Mouse (Mus musculus) retina, embryonic 14.5 days (tissue): ENCODE measurements at regions not wholly inside any gene's neighbourhood (a gene's known extent, or its start where the extent isn't known, plus 50 kb on each side); places are given as distances from the start of the nearest gene placed in this dataset.

Experiments
- DNase-seq: peaks from one replicate; pipeline ENCODE4 v3.0.0-alpha.2; 2015; ENCODE audit warnings: low spot score

GRCm38 (mm10) chr13:114523116-114523515, 64.4 kb upstream of the Fst start:
- no peak for DNase-seq

GRCm38 (mm10) chr13:114526856-114527255, 68.1 kb upstream of the Fst start:
- DNase-seq = no peak

GRCm38 (mm10) chr13:114530171-114530774, 71.5 kb upstream of the Fst start:
- DNase-seq = peak; percentile 1

- no peak for DNase-seq
Measured at GRCm38 (mm10) chr13:114531780-114532179, 73.0 kb upstream of the Fst start.

- peak; percentile 0 for DNase-seq
Measured at GRCm38 (mm10) chr13:114532393-114533097, 73.8 kb upstream of the Fst start.

- peak; percentile 1 for DNase-seq
Measured at GRCm38 (mm10) chr13:114534591-114534990, 75.8 kb upstream of the Fst start.

GRCm38 (mm10) chr13:114535721-114536120, 77.0 kb upstream of the Fst start:
- no peak for DNase-seq

GRCm38 (mm10) chr13:114571731-114572130, 113.0 kb upstream of the Fst start:
- no peak for DNase-seq

- no peak for DNase-seq
Measured at GRCm38 (mm10) chr13:114584566-114584965, 125.8 kb upstream of the Fst start.

- DNase-seq = no peak
Measured at GRCm38 (mm10) chr13:114587621-114588020, 128.9 kb upstream of the Fst start.

- DNase-seq = no peak
Measured at GRCm38 (mm10) chr13:114603341-114603740, 144.6 kb upstream of the Fst start.

GRCm38 (mm10) chr13:114604037-114604694, 145.4 kb upstream of the Fst start:
- no peak for DNase-seq

- DNase-seq = no peak
Measured at GRCm38 (mm10) chr13:114613909-114614308, 155.2 kb upstream of the Fst start.

GRCm38 (mm10) chr13:114619416-114619815, 160.7 kb upstream of the Fst start:
- DNase-seq = no peak

- DNase-seq = no peak
Measured at GRCm38 (mm10) chr13:114636731-114637130, 178.0 kb upstream of the Fst start.

GRCm38 (mm10) chr13:114639531-114639930, 178.5 kb upstream of the Mocs2 start:
- DNase-seq = no peak

- DNase-seq = no peak
Measured at GRCm38 (mm10) chr13:114641688-114642390, 176.2 kb upstream of the Mocs2 start.

- peak; percentile 2 for DNase-seq
Measured at GRCm38 (mm10) chr13:114642901-114643491, 175.0 kb upstream of the Mocs2 start.

- DNase-seq = no peak
Measured at GRCm38 (mm10) chr13:114643521-114643920, 174.5 kb upstream of the Mocs2 start.

- DNase-seq = no peak
Measured at GRCm38 (mm10) chr13:114654267-114654666, 163.8 kb upstream of the Mocs2 start.

- no peak for DNase-seq
Measured at GRCm38 (mm10) chr13:114654953-114655586, 163.0 kb upstream of the Mocs2 start.

GRCm38 (mm10) chr13:114672411-114672810, 145.6 kb upstream of the Mocs2 start:
- no peak for DNase-seq
